8 mouse cellular contexts compared by ENCODE assay signal in genomic region chr6:32586390-32586789, GRCm38 (mm10). TPM values are rescaled to one million over a fixed set of nuclear protein-coding genes. Genes with fewer than 3 reads are reported as not detected.
DNase-seq lines count a peak whose midpoint lies in the region; ATAC-seq and TF ChIP-seq lines count a peak whose summit lies in the region.

No protein-coding gene starts in this region.

- peak; percentile 47 for DNase-seq in cerebellum, adult 8-10 months
- peak; percentile 52 to 76 for DNase-seq in frontal cortex, adult 2 months (ENCODE audit: extremely low spot score in 1 of 2, low spot score in 1 of 2)
- DNase-seq in limb, embryonic 11.5 days (ENCODE audit: low spot score), result peak; percentile 51
- no peak for DNase-seq in thymus, adult 2 months

- H3K9ac ChIP-seq in intestine, embryonic 15.5 days, result no peak overlapping the region
- no peak overlapping the region for H3K9ac ChIP-seq in limb, embryonic 11.5 days (ENCODE audit: low read length)

- WGBS in intestine, embryonic 15.5 days, result 2% methylated on average over 13 of the region's 13 CpGs
- under 1% methylated on average over 13 of the region's 13 CpGs for WGBS in limb, embryonic 11.5 days
- 3% methylated on average over 13 of the region's 13 CpGs for WGBS in thymus, adult 2 months

- H3K4me3 ChIP-seq in E14TG2a.4 (replicated peaks; ENCODE audit: low read length) (peak overlapping the region; percentile 81), myocyte (peak overlapping the region; percentile 21)
- peak overlapping the region; percentile 65 for H3K4me3 ChIP-seq in intestine, embryonic 15.5 days (replicated peaks)
- H3K4me3 ChIP-seq in limb, embryonic 11.5 days (ENCODE audit: low read depth, low read length), result peak overlapping the region; percentile 73
- H3K4me3 ChIP-seq in thymus, adult 2 months (ENCODE audit: control insufficient read depth, insufficient read depth, low read length), result no peak overlapping the region

- peak overlapping the region; percentile 100 for H3K4me2 ChIP-seq in intestine, embryonic 15.5 days (replicated peaks)
- peak overlapping the region; percentile 99 for H3K4me2 ChIP-seq in limb, embryonic 11.5 days (ENCODE audit: low read depth, severe bottlenecking)
- peak overlapping the region; percentile 77 for H3K4me2 ChIP-seq in myocyte (ENCODE audit: low read depth)

- no peaks in the 10 kb centered on the region for H3K79me2 ChIP-seq in myocyte (ENCODE audit: control insufficient read depth, insufficient read depth)

- H3K4me1 ChIP-seq in E14TG2a.4 (replicated peaks; ENCODE audit: low read depth, low read length), result peaks cover 25% of the 10 kb centered on the region
- peaks cover 15% of the 10 kb centered on the region for H3K4me1 ChIP-seq in intestine, embryonic 15.5 days (replicated peaks)
- H3K4me1 ChIP-seq in limb, embryonic 11.5 days (ENCODE audit: control insufficient read depth, insufficient read depth, low read length), result peaks cover 15% of the 10 kb centered on the region
- H3K4me1 ChIP-seq in thymus, adult 2 months (replicated peaks; ENCODE audit: control insufficient read depth, insufficient read depth, low read length), result 0 out of 2 replicates have a peak, but pooled peaks cover 7% of the 10 kb centered on the region

- no peak for ATAC-seq in intestine, embryonic 15.5 days
- ATAC-seq in limb, embryonic 11.5 days (ENCODE audit: insufficient number of reproducible peaks, low FRiP score, low TSS enrichment, low read depth), result no peak
- no peak for ATAC-seq in inflammation-experienced regulatory T-cells, adult 6 months

- H3K36me3 ChIP-seq in E14TG2a.4 (ENCODE audit: insufficient read depth, low read length) (no peaks in the 10 kb centered on the region), myocyte (ENCODE audit: control insufficient read depth, insufficient read depth) (no peaks in the 10 kb centered on the region)
- H3K36me3 ChIP-seq in intestine, embryonic 15.5 days, result no peaks in the 10 kb centered on the region
- H3K36me3 ChIP-seq in limb, embryonic 11.5 days (ENCODE audit: control insufficient read depth, insufficient read depth, low read length), result no peaks in the 10 kb centered on the region
- no peaks in the 10 kb centered on the region for H3K36me3 ChIP-seq in thymus, adult 2 months (ENCODE audit: control insufficient read depth, insufficient read depth, low read length)

- H3ac ChIP-seq in myocyte (ENCODE audit: control insufficient read depth, insufficient read length), result no peak overlapping the region

- H3K27ac ChIP-seq in intestine, embryonic 15.5 days, result no peak overlapping the region
- no peak overlapping the region for H3K27ac ChIP-seq in limb, embryonic 11.5 days (replicated peaks; ENCODE audit: low read depth, low read length)
- H3K27ac ChIP-seq in thymus, adult 2 months (ENCODE audit: control insufficient read depth, insufficient read depth, low read length), result no peak overlapping the region

- no peak for TF ChIP-seq POLR2A in myocyte (IDR thresholded peaks at IDR 0.05; ENCODE audit: insufficient read length, low read depth)
- no peak for TF ChIP-seq POLR2A in thymus, adult 2 months (IDR thresholded peaks at IDR 0.05; ENCODE audit: control insufficient read depth, extremely low read depth, insufficient read depth, low read length, poor library complexity)

- no peaks in the 10 kb centered on the region for H3K9me3 ChIP-seq in E14TG2a.4 (ENCODE audit: low read length)
- H3K9me3 ChIP-seq in intestine, embryonic 15.5 days, result no peaks in the 10 kb centered on the region
- no peaks in the 10 kb centered on the region for H3K9me3 ChIP-seq in limb, embryonic 11.5 days (ENCODE audit: control insufficient read depth, low read length)

- TF ChIP-seq CTCF in E14TG2a.4 (conservative IDR thresholded peaks at IDR 0.05; ENCODE audit: low read length), result no peak
- TF ChIP-seq CTCF in thymus, adult 2 months (IDR thresholded peaks at IDR 0.05; ENCODE audit: borderline replicate concordance, control insufficient read depth, extremely low read depth, insufficient read depth, low read length, poor library complexity), result no peak

- H3K27me3 ChIP-seq in E14TG2a.4 (ENCODE audit: insufficient read depth, low read length) (peaks cover 81% of the 10 kb centered on the region), myocyte (ENCODE audit: control insufficient read depth, insufficient read depth, insufficient read length) (peaks cover 36% of the 10 kb centered on the region)
- peaks cover 77% of the 10 kb centered on the region for H3K27me3 ChIP-seq in intestine, embryonic 15.5 days (replicated peaks)
- peaks cover 38% of the 10 kb centered on the region for H3K27me3 ChIP-seq in limb, embryonic 11.5 days (ENCODE audit: control insufficient read depth, insufficient read depth, low read length)
- peaks cover 6% of the 10 kb centered on the region; the same call in 1 of the 2 replicates for H3K27me3 ChIP-seq in thymus, adult 2 months (ENCODE audit: control insufficient read depth, insufficient read depth, low read length)

TF ChIP-seq in myocyte, 11 proteins besides CTCF, POLR2A, EP300 and RAD21:
- no peak for TF ChIP-seq E2F4 (IDR thresholded peaks at IDR 0.05; ENCODE audit: insufficient read depth)
- TF ChIP-seq TCF3 (IDR thresholded peaks at IDR 0.05; ENCODE audit: insufficient read length, low read depth), result no peak
- no peak for TF ChIP-seq POLR2AphosphoS2 (IDR thresholded peaks at IDR 0.05; ENCODE audit: insufficient read length, low read depth)
- TF ChIP-seq TCF12 (IDR thresholded peaks at IDR 0.05; ENCODE audit: insufficient read depth, poor library complexity, severe bottlenecking), result no peak
- no peak for TF ChIP-seq SRF (IDR thresholded peaks at IDR 0.05; ENCODE audit: control insufficient read depth, insufficient read length, low read depth)
TF ChIP-seq in myocyte: peak in this region for 0.

RNA-seq across cellular contexts. Expression of gene Plxna4, which starts 1.6 kb away (rescaled TPM):
- 13.9 and 16.1 TPM in 2 replicates for polyA plus RNA-seq in frontal cortex, adult 2 months (2012; rRNA removed)
- 2.2 and 2.3 TPM in 2 replicates for polyA plus RNA-seq in intestine, embryonic 15.5 days (2015; fragmentation: Nextera tagmentation; extraction: Ambion mirVana)
- polyA plus RNA-seq in limb, embryonic 11.5 days (2014; fragmentation: Nextera tagmentation; extraction: Ambion mirVana), result 4.1 and 4.5 TPM in 2 replicates
- polyA plus RNA-seq in myocyte (2012; fragmentation: generic; extraction: Trizol), result 0.70 TPM
- under 1 TPM in 1 of 3 experiments, not detected in 2; 0.09 TPM for polyA plus RNA-seq in inflammation-experienced regulatory T-cells, adult 6 months (2017; shearing (Covaris generic))
- polyA plus RNA-seq in thymus, adult 2 months (2012; rRNA removed), result 0.43 and 0.66 TPM in 2 replicates
